Mouse (Mus musculus) liver, embryonic 14.5 days (tissue): ENCODE data around the gene Dyrk1a. TPM values are rescaled to one million over a fixed set of nuclear protein-coding genes. Genes with fewer than 3 reads are reported as not detected.

Experiments used
- ATAC-seq: fragments of 200-750 bp; cut with Nextera tagmentation; 2 replicates; pipeline ENCODE4 v1.8.0; 2017; ENCODE audit warnings: moderate number of reproducible peaks, mild to moderate bottlenecking, moderate library complexity; ENCODE audit not compliant: insufficient read depth
- DNase-seq, 3 experiments: peaks; one replicate each; pipeline ENCODE4 v3.0.0-alpha.2; 2012 to 2013; ENCODE audit warnings: low read depth in 3 of 3, low spot score in 3 of 3
- H3K27ac ChIP-seq: fragments of 300-500 bp; sonication (generic); 2 replicates; pipeline ENCODE4 v1.5.1; 2014; ENCODE audit warnings: moderate library complexity, mild to moderate bottlenecking, control low read depth, inconsistent platforms
- H3K27me3 ChIP-seq: fragments of 300-500 bp; sonication (generic); 2 replicates; pipeline ENCODE4 v1.6.1; 2014; ENCODE audit warnings: mild to moderate bottlenecking, low read length, moderate library complexity; ENCODE audit not compliant: control insufficient read depth, insufficient read depth
- H3K36me3 ChIP-seq: fragments of 300-500 bp; sonication (generic); replicated peaks from 2 replicates; pipeline ENCODE4 v1.6.1; 2014; ENCODE audit warnings: low read depth; ENCODE audit not compliant: control insufficient read depth, insufficient read depth
- H3K4me1 ChIP-seq, 2 experiments: fragments of 200-500 bp in 1 of 2; fragments of 300-500 bp in 1 of 2; sonication (generic) in 1 of 2; replicated peaks; 2 replicates each; pipeline ENCODE4 v1.6.1; 2012 to 2014; ENCODE audit warnings: antibody characterized with exemption in 1 of 2, inconsistent platforms in 1 of 2, low read length in 1 of 2; ENCODE audit not compliant: control insufficient read depth in 2 of 2, insufficient read depth in 2 of 2
- H3K4me2 ChIP-seq: fragments of 300-500 bp; sonication (generic); 2 replicates; pipeline ENCODE4 v1.6.1; 2014; ENCODE audit warnings: low read depth, mild to moderate bottlenecking, control low read depth, moderate library complexity
- H3K4me3 ChIP-seq, 2 experiments: fragments of 200-500 bp in 1 of 2; fragments of 300-500 bp in 1 of 2; sonication (generic) in 1 of 2; 2 replicates each; pipeline ENCODE4 v1.5.1; 2012 to 2014; ENCODE audit warnings: low read depth in 2 of 2, low read length in 2 of 2, mild to moderate bottlenecking in 2 of 2, control low read depth in 1 of 2, inconsistent platforms in 1 of 2, moderate library complexity in 1 of 2; ENCODE audit not compliant: insufficient read depth in 1 of 2
- H3K9ac ChIP-seq: fragments of 300-500 bp; sonication (generic); replicated peaks from 2 replicates; pipeline ENCODE4 v1.6.1; 2014; ENCODE audit warnings: mild to moderate bottlenecking, control low read depth, moderate library complexity
- H3K9me3 ChIP-seq: fragments of 300-500 bp; sonication (generic); 2 replicates; pipeline ENCODE4 v1.6.1; 2016; ENCODE audit warnings: low read length, mixed read lengths; ENCODE audit not compliant: control insufficient read depth
- CTCF ChIP-seq: IDR thresholded peaks from 2 replicates; pipeline ENCODE4 v1.5.1; 2016; ENCODE audit warnings: antibody characterized with exemption, low read depth, control low read depth
- EP300 ChIP-seq: IDR thresholded peaks from 2 replicates; pipeline ENCODE4 v1.6.1; 2016; ENCODE audit warnings: antibody characterized with exemption, low read depth
- WGBS: fragments of 180-500 bp; shearing (Covaris S2); extraction: QIAGEN DNeasy Blood & Tissue Kit; methylation state at CpG from one replicate; pipeline ENCODE4 v1.1.7; 2014; ENCODE audit not compliant: insufficient replicate concordance; 5-methylcytosine and 5-hydroxymethylcytosine counted together
- polyA plus RNA-seq, 2 experiments: library from polyadenylated mRNA; depleted of rRNA in 1 of 2; stranded (reverse) in 1 of 2; unstranded in 1 of 2; fragments of >200 nt; fragmentation: Nextera tagmentation in 1 of 2; extraction: Ambion mirVana in 1 of 2; gene quantifications; 2 replicates each; pipeline versions ENCODE4 v1.2.1 to v1.2.3; 2012 to 2014

Gene Dyrk1a
- polyA plus RNA-seq, 2 experiments: 5.0 to 9.2 TPM

GRCm38 (mm10) chr16:94556228-94556627 is 13.6 kb upstream of the Dyrk1a start:
- H3K27ac ChIP-seq: no peak overlapping the region
- ATAC-seq (no peak), DNase-seq (no peak)
- 64% methylated on average over 5 of the region's 5 CpGs for WGBS
- TF ChIP-seq EP300 (no peak), CTCF (no peak)
- H3K4me3 ChIP-seq: no peak overlapping the region
- no peaks in the 10 kb centered on the region; the same call in 1 of the 2 replicates for H3K9me3 ChIP-seq
- H3K27me3 ChIP-seq: no peaks in the 10 kb centered on the region
- H3K4me2 ChIP-seq: no peak overlapping the region
- no peak overlapping the region for H3K9ac ChIP-seq
- peaks cover 3 to 20% of the 10 kb centered on the region in 2 experiments; a peak in 3 of 4 replicates for H3K4me1 ChIP-seq
- no peaks in the 10 kb centered on the region for H3K36me3 ChIP-seq

- H3K27ac ChIP-seq: no peak overlapping the region
- TF ChIP-seq CTCF: no peak
- no peak for TF ChIP-seq EP300
- peak overlapping the region in 1 of 2 experiments; percentile 11; a peak in 1 of 4 replicates for H3K4me3 ChIP-seq
- H3K9ac ChIP-seq: no peak overlapping the region
- H3K4me2 ChIP-seq: peak overlapping the region; percentile 41
- ATAC-seq (no peak), DNase-seq (no peak)
- WGBS: 4% methylated on average over 7 of the region's 7 CpGs
- H3K36me3 ChIP-seq: no peaks in the 10 kb centered on the region
- H3K4me1 ChIP-seq: peaks cover 0 to 22% of the 10 kb centered on the region in 2 experiments; a peak in 2 of 4 replicates
- no peaks in the 10 kb centered on the region; the same call in 1 of the 2 replicates for H3K9me3 ChIP-seq
- H3K27me3 ChIP-seq: no peaks in the 10 kb centered on the region
Observed at GRCm38 (mm10) chr16:94559282-94559681, 10.5 kb upstream of the Dyrk1a start.

GRCm38 (mm10) chr16:94559782-94560181 is 10.0 kb upstream of the Dyrk1a start:
- Histone ChIP-seq H3K9ac (no peak overlapping the region), H3K27me3 (no peaks in the 10 kb centered on the region), H3K4me3 (no peak overlapping the region), H3K4me2 (peak overlapping the region; percentile 41), H3K9me3 (no peaks in the 10 kb centered on the region), H3K36me3 (no peaks in the 10 kb centered on the region), H3K27ac (peak overlapping the region; percentile 18; the same call in 1 of the 2 replicates), H3K4me1 (peaks cover 0 to 22% of the 10 kb centered on the region in 2 experiments; a peak in 2 of 4 replicates)
- 16% methylated on average over 7 of the region's 7 CpGs for WGBS
- ATAC-seq (no peak), DNase-seq (no peak)
- TF ChIP-seq EP300 (no peak), CTCF (no peak)

GRCm38 (mm10) chr16:94560618-94561017 is 9.2 kb upstream of the Dyrk1a start:
- 9% methylated on average over 5 of the region's 5 CpGs for WGBS
- peak; percentile 21; the same call in 1 of the 2 replicates for ATAC-seq
- peaks cover 0 to 22% of the 10 kb centered on the region in 2 experiments; a peak in 2 of 4 replicates for H3K4me1 ChIP-seq
- no peak overlapping the region for H3K27ac ChIP-seq
- no peaks in the 10 kb centered on the region for H3K9me3 ChIP-seq
- no peak overlapping the region for H3K4me3 ChIP-seq
- no peaks in the 10 kb centered on the region for H3K27me3 ChIP-seq
- TF ChIP-seq EP300 (no peak), CTCF (no peak)
- no peak overlapping the region for H3K4me2 ChIP-seq
- no peak for DNase-seq
- no peak overlapping the region for H3K9ac ChIP-seq
- no peaks in the 10 kb centered on the region for H3K36me3 ChIP-seq

GRCm38 (mm10) chr16:94566124-94566523 is 3.7 kb upstream of the Dyrk1a start:
- no peak overlapping the region for H3K27ac ChIP-seq
- no peaks in the 10 kb centered on the region for H3K9me3 ChIP-seq
- no peak overlapping the region for H3K4me2 ChIP-seq
- TF ChIP-seq EP300 (no peak), CTCF (no peak)
- no peak overlapping the region for H3K9ac ChIP-seq
- ATAC-seq: no peak
- peaks cover 3 to 10% of the 10 kb centered on the region in 2 experiments for H3K4me1 ChIP-seq
- no peak overlapping the region for H3K4me3 ChIP-seq
- no peaks in the 10 kb centered on the region for H3K27me3 ChIP-seq
- H3K36me3 ChIP-seq: no peaks in the 10 kb centered on the region
- no peak for DNase-seq
- 43% methylated on average over 8 of the region's 8 CpGs for WGBS
